9 mouse cellular contexts compared by ENCODE assay signal in the genomic region with DNA sequence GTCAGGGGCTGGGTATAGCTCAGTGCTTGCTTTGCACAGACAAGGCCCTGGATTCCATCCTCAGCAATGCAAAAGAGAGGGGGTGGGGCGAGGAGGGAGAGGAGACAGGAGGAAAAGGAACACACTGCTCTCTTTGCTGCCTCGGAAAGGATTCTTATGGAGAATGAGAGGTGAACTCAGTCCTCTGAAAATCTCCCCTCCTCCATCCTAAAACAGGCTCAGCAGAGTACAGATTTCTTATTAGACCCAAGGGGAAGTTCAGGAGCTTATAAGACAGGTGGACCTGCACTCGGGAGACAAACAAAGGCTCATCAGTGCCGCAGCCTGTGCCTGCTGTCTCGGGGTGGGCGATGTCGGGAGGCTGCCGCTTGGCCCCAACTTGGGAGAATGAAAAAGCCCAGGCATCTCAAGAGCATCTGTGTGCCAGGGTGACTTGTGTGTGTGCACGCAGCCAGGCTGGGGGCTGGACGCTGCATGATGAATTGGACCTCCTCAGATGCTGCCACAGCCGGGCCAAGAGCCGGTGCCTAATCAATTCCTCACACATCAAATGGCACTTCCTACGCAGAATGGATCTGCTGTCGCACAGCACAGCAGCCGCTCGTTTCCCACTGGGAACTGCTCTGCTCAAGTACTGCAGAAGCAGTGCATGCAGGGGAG. TPM values are rescaled to one million over a fixed set of nuclear protein-coding genes. Genes with fewer than 3 reads are reported as not detected.
DNase-seq lines count a peak whose midpoint lies in the region; TF ChIP-seq lines count a peak whose summit lies in the region.
"Had no signal": no experiment of that assay in that cellular context is flagged by ENCODE, and none has a peak within 500 bp of the region (broad histone marks: within the 10 kb centered on the region; RNA-seq: fewer than 3 reads in every experiment).

No protein-coding gene starts in this region.

- H3K36me3 ChIP-seq in E14TG2a.4 (ENCODE audit: insufficient read depth, low read length) = no peaks in the 10 kb centered on the region

- no peaks in the 10 kb centered on the region for H3K27me3 ChIP-seq in E14TG2a.4 (ENCODE audit: insufficient read depth, low read length)

- peak; percentile 90 for DNase-seq in brain, adult 2 months (ENCODE audit: low read depth, low spot score)
- peak; percentile 60 to 79 for DNase-seq in frontal cortex, adult 2 months (ENCODE audit: extremely low spot score in 1 of 2, low spot score in 1 of 2)
- DNase-seq in left cerebral cortex, adult 8-10 months (ENCODE audit: low spot score in 2 of 2) = peak; percentile 60 to 84
- DNase-seq in urinary bladder, postnatal 36 days (ENCODE audit: low spot score in 2 of 2) = no peak
- no peak for DNase-seq in spleen, postnatal 14 days (ENCODE audit: low spot score in 2 of 2)
- no peak for DNase-seq in adipocyte (ENCODE audit: low spot score)

- TF ChIP-seq POLR2A in olfactory bulb, adult 2 months (IDR thresholded peaks at IDR 0.05; ENCODE audit: insufficient read depth, low read depth, low read length) = no peak

- H3K27ac ChIP-seq in olfactory bulb, adult 2 months (ENCODE audit: insufficient read depth, low read depth, low read length) = peak overlapping the region; percentile 10
- H3K27ac ChIP-seq: macrophage had no signal

- H3K4me3 ChIP-seq in E14TG2a.4 (replicated peaks; ENCODE audit: low read length) = peak overlapping the region; percentile 70
- H3K4me3 ChIP-seq in olfactory bulb, adult 2 months (ENCODE audit: insufficient read depth, low read depth, low read length) = peak overlapping the region; percentile 1; the same call in 1 of the 2 replicates

- H3K4me1 ChIP-seq in E14TG2a.4 (replicated peaks; ENCODE audit: low read depth, low read length) = peaks cover 27% of the 10 kb centered on the region
- H3K4me1 ChIP-seq in olfactory bulb, adult 2 months (ENCODE audit: control insufficient read depth, insufficient read depth, low read length) = peaks cover 12% of the 10 kb centered on the region

- no peak for TF ChIP-seq CTCF in E14TG2a.4 (conservative IDR thresholded peaks at IDR 0.05; ENCODE audit: low read length)
- TF ChIP-seq CTCF in olfactory bulb, adult 2 months (IDR thresholded peaks at IDR 0.05; ENCODE audit: insufficient read depth, low read depth, low read length) = no peak

- H3K9me3 ChIP-seq in E14TG2a.4 (ENCODE audit: low read length) = no peaks in the 10 kb centered on the region

- 6% methylated on average over 16 of the region's 16 CpGs for WGBS in olfactory bulb, adult 2 months

RNA-seq across cellular contexts. Expression of a gene that starts 31.8 kb away (rescaled TPM):
- 11.7 and 12.5 TPM in 2 replicates for polyA plus RNA-seq in frontal cortex, adult 2 months (2012; rRNA removed)
- total RNA-seq in left cerebral cortex, adult 8-10 months (2022) = 10 to 100 TPM in 1 of 4 experiments, 1 to 10 TPM in 3; 8.6 to 12.8 (median 9.3) TPM
- polyA plus RNA-seq in olfactory bulb, adult 2 months (2012; ENCODE audit: insufficient read depth, insufficient read length, low replicate concordance, missing spikeins) = not detected in 2 replicates
- polyA plus RNA-seq: macrophage had no signal

RNA-seq across cellular contexts. Expression of a gene that starts 32.1 kb away (rescaled TPM):
- 44.8 and 49.9 TPM in 2 replicates for polyA plus RNA-seq in frontal cortex, adult 2 months (2012; rRNA removed)
- total RNA-seq in left cerebral cortex, adult 8-10 months (2022) = 10 to 100 TPM; 45.6 to 53.8 (median 50.3) TPM
- 149 TPM in 1 of 2 replicates, not detected in the other for polyA plus RNA-seq in olfactory bulb, adult 2 months (2012; ENCODE audit: insufficient read depth, insufficient read length, low replicate concordance, missing spikeins)

RNA-seq across cellular contexts. Expression of a gene that starts 32.2 kb away (rescaled TPM):
- polyA plus RNA-seq in frontal cortex, adult 2 months (2012; rRNA removed) = 187 and 204 TPM in 2 replicates
- 100 to 1,000 TPM; 205 to 222 (median 215) TPM for total RNA-seq in left cerebral cortex, adult 8-10 months (2022)
- 119 TPM in 1 of 2 replicates, not detected in the other for polyA plus RNA-seq in olfactory bulb, adult 2 months (2012; ENCODE audit: insufficient read depth, insufficient read length, low replicate concordance, missing spikeins)

RNA-seq across cellular contexts. Expression of a gene that starts 33.4 kb away (rescaled TPM):
- polyA plus RNA-seq in frontal cortex, adult 2 months (2012; rRNA removed) = 29.7 and 32.3 TPM in 2 replicates
- 10 to 100 TPM; 27.7 to 34.3 (median 30.8) TPM for total RNA-seq in left cerebral cortex, adult 8-10 months (2022)
- polyA plus RNA-seq in olfactory bulb, adult 2 months (2012; ENCODE audit: insufficient read depth, insufficient read length, low replicate concordance, missing spikeins) = not detected in 2 replicates

Comparison
In these comparisons a context has a peak if more than half of its experiments do, and no peak if none do; other contexts are left out.
1. DNase-seq: peak in brain, adult 2 months (single experiment), frontal cortex, adult 2 months (2 of 2) and left cerebral cortex, adult 8-10 months (2 of 2); none in urinary bladder, postnatal 36 days (0 of 2), spleen, postnatal 14 days (0 of 2) and adipocyte (single experiment).